Mouse (Mus musculus) limb, embryonic 15.5 days (tissue): ENCODE data around the gene Zfyve28. TPM values are rescaled to one million over a fixed set of nuclear protein-coding genes. Genes with fewer than 3 reads are reported as not detected.

Experiments
- ATAC-seq: fragments of 200-750 bp; cut with Nextera tagmentation; 2 replicates; pipeline ENCODE4 v1.8.0; 2017; ENCODE audit warnings: low read depth, moderate TSS enrichment; ENCODE audit not compliant: insufficient number of reproducible peaks, low FRiP score, low TSS enrichment
- H3K27ac ChIP-seq: fragments of 300-500 bp; sonication (generic); 2 replicates; pipeline ENCODE4 v1.5.1; 2015; ENCODE audit warnings: moderate library complexity, mild to moderate bottlenecking, inconsistent platforms
- H3K27me3 ChIP-seq: fragments of 300-500 bp; sonication (generic); 2 replicates; pipeline ENCODE4 v1.6.1; 2015; ENCODE audit warnings: inconsistent platforms
- H3K36me3 ChIP-seq: fragments of 300-500 bp; sonication (generic); 2 replicates; pipeline ENCODE4 v1.6.1; 2015; ENCODE audit warnings: inconsistent platforms
- H3K4me1 ChIP-seq: fragments of 300-500 bp; sonication (generic); 2 replicates; pipeline ENCODE4 v1.6.1; 2015; ENCODE audit warnings: inconsistent platforms
- H3K4me2 ChIP-seq: fragments of 300-500 bp; sonication (generic); 2 replicates; pipeline ENCODE4 v1.6.1; 2015; ENCODE audit warnings: mild to moderate bottlenecking, inconsistent platforms
- H3K4me3 ChIP-seq: fragments of 300-500 bp; sonication (generic); 2 replicates; pipeline ENCODE4 v1.5.1; 2015; ENCODE audit warnings: mild to moderate bottlenecking, inconsistent platforms
- H3K9ac ChIP-seq: fragments of 300-500 bp; sonication (generic); 2 replicates; pipeline ENCODE4 v1.6.1; 2015; ENCODE audit warnings: inconsistent platforms
- H3K9me3 ChIP-seq: fragments of 300-500 bp; sonication (generic); 2 replicates; pipeline ENCODE4 v1.6.1; 2016; ENCODE audit warnings: inconsistent platforms
- WGBS: fragments of 180-500 bp; shearing (Covaris S2); methylation state at CpG from one replicate; pipeline ENCODE4 v1.1.7; 2015; 5-methylcytosine and 5-hydroxymethylcytosine counted together
- polyA plus RNA-seq: library from polyadenylated mRNA; unstranded; fragments of >200 nt; fragmentation: Nextera tagmentation; extraction: Ambion mirVana; gene quantifications from 2 replicates; pipeline ENCODE4 v1.2.1, GENCODE M21; 2015

Gene Zfyve28
- polyA plus RNA-seq, 1 experiment from 2014 or later, result 1.1 TPM

- Histone ChIP-seq H3K36me3 (no peaks in the 10 kb centered on the region), H3K4me1 (peaks cover 10% of the 10 kb centered on the region), H3K4me2 (no peak overlapping the region), H3K9me3 (no peaks in the 10 kb centered on the region), H3K27ac (no peak overlapping the region), H3K4me3 (no peak overlapping the region), H3K27me3 (no peaks in the 10 kb centered on the region), H3K9ac (no peak overlapping the region)
- 24% methylated on average over 15 of the region's 15 CpGs for WGBS
- ATAC-seq, result peak; percentile 30; the same call in 1 of the 2 replicates
Observed at GRCm38 (mm10) chr5:34242224-34242963, 45.9 kb downstream of the Zfyve28 start.

- WGBS, result 88% methylated on average over 6 of the region's 6 CpGs
Observed at GRCm38 (mm10) chr5:34238444-34238843, 49.8 kb downstream of the Zfyve28 start.

GRCm38 (mm10) chr5:34235898-34236420 is 52.3 kb downstream of the Zfyve28 start:
- no peak for ATAC-seq
- Histone ChIP-seq H3K4me3 (no peak overlapping the region), H3K9ac (no peak overlapping the region), H3K9me3 (no peaks in the 10 kb centered on the region), H3K27me3 (no peaks in the 10 kb centered on the region), H3K4me2 (no peak overlapping the region), H3K36me3 (no peaks in the 10 kb centered on the region), H3K4me1 (0 out of 2 replicates have a peak, but pooled peaks cover 2% of the 10 kb centered on the region), H3K27ac (no peak overlapping the region)
- WGBS, result 54% methylated on average over 10 of the region's 10 CpGs

More at GRCm38 (mm10) chr5:34238444-34238843, 49.8 kb downstream of the Zfyve28 start:
- no peaks in the 10 kb centered on the region for H3K9me3 ChIP-seq
- H3K9ac ChIP-seq, result no peak overlapping the region
- no peak for ATAC-seq
- no peak overlapping the region for H3K4me3 ChIP-seq
- no peak overlapping the region for H3K27ac ChIP-seq
- no peak overlapping the region for H3K4me2 ChIP-seq
- H3K36me3 ChIP-seq, result no peaks in the 10 kb centered on the region
- no peaks in the 10 kb centered on the region for H3K27me3 ChIP-seq
- H3K4me1 ChIP-seq, result peaks cover 12% of the 10 kb centered on the region

- Histone ChIP-seq H3K4me2 (no peak overlapping the region), H3K27me3 (no peaks in the 10 kb centered on the region), H3K9ac (no peak overlapping the region), H3K4me1 (0 out of 2 replicates have a peak, but pooled peaks cover 2% of the 10 kb centered on the region), H3K36me3 (no peaks in the 10 kb centered on the region), H3K9me3 (no peaks in the 10 kb centered on the region), H3K4me3 (no peak overlapping the region), H3K27ac (no peak overlapping the region)
- 52% methylated on average over 4 of the region's 4 CpGs for WGBS
- no peak for ATAC-seq
Observed at GRCm38 (mm10) chr5:34235056-34235455, 53.2 kb downstream of the Zfyve28 start.

GRCm38 (mm10) chr5:34233221-34233515 is 55.1 kb downstream of the Zfyve28 start:
- H3K9me3 ChIP-seq, result no peaks in the 10 kb centered on the region
- no peak for ATAC-seq
- 83% methylated on average over 6 of the region's 6 CpGs for WGBS

GRCm38 (mm10) chr5:34232481-34233220 is 55.6 kb downstream of the Zfyve28 start:
- Histone ChIP-seq H3K36me3 (no peaks in the 10 kb centered on the region), H3K4me2 (no peak overlapping the region), H3K27me3 (no peaks in the 10 kb centered on the region), H3K4me3 (no peak overlapping the region), H3K9me3 (no peaks in the 10 kb centered on the region), H3K9ac (no peak overlapping the region), H3K27ac (no peak overlapping the region), H3K4me1 (0 out of 2 replicates have a peak, but pooled peaks cover 2% of the 10 kb centered on the region)
- ATAC-seq, result no peak
- 37% methylated on average over 8 of the region's 8 CpGs for WGBS

More at GRCm38 (mm10) chr5:34233221-34233515, 55.1 kb downstream of the Zfyve28 start:
- no peaks in the 10 kb centered on the region for H3K36me3 ChIP-seq
- H3K4me2 ChIP-seq, result no peak overlapping the region
- H3K9ac ChIP-seq, result no peak overlapping the region
- 0 out of 2 replicates have a peak, but pooled peaks cover 2% of the 10 kb centered on the region for H3K4me1 ChIP-seq
- H3K27me3 ChIP-seq, result no peaks in the 10 kb centered on the region
- H3K27ac ChIP-seq, result no peak overlapping the region
- no peak overlapping the region for H3K4me3 ChIP-seq

- Histone ChIP-seq H3K27ac (no peak overlapping the region), H3K9ac (no peak overlapping the region), H3K4me1 (0 out of 2 replicates have a peak, but pooled peaks cover under 1% of the 10 kb centered on the region), H3K9me3 (no peaks in the 10 kb centered on the region), H3K27me3 (no peaks in the 10 kb centered on the region), H3K4me2 (no peak overlapping the region), H3K36me3 (no peaks in the 10 kb centered on the region), H3K4me3 (no peak overlapping the region)
- WGBS, result 79% methylated on average over 6 of the region's 6 CpGs
- no peak for ATAC-seq
Observed at GRCm38 (mm10) chr5:34231901-34232300, 56.3 kb downstream of the Zfyve28 start.

GRCm38 (mm10) chr5:34230599-34231485 is 57.4 kb downstream of the Zfyve28 start:
- WGBS, result 70% methylated on average over 9 of the region's 9 CpGs
- H3K27me3 ChIP-seq, result no peaks in the 10 kb centered on the region
- no peak for ATAC-seq
- no peak overlapping the region for H3K9ac ChIP-seq
- H3K4me3 ChIP-seq, result no peak overlapping the region
- no peak overlapping the region for H3K4me2 ChIP-seq
- no peaks in the 10 kb centered on the region for H3K36me3 ChIP-seq
- H3K27ac ChIP-seq, result no peak overlapping the region
- H3K4me1 ChIP-seq, result no peaks in the 10 kb centered on the region
- H3K9me3 ChIP-seq, result no peaks in the 10 kb centered on the region

- no peaks in the 10 kb centered on the region for H3K4me1 ChIP-seq
- no peaks in the 10 kb centered on the region for H3K36me3 ChIP-seq
- 87% methylated on average over 5 of the region's 5 CpGs for WGBS
- no peak overlapping the region for H3K4me3 ChIP-seq
- no peaks in the 10 kb centered on the region for H3K9me3 ChIP-seq
- no peak for ATAC-seq
- no peak overlapping the region for H3K4me2 ChIP-seq
- H3K27me3 ChIP-seq, result no peaks in the 10 kb centered on the region
- H3K9ac ChIP-seq, result no peak overlapping the region
- H3K27ac ChIP-seq, result no peak overlapping the region
Observed at GRCm38 (mm10) chr5:34229503-34229902, 58.7 kb downstream of the Zfyve28 start.

GRCm38 (mm10) chr5:34225516-34225915 is 62.7 kb downstream of the Zfyve28 start:
- no peaks in the 10 kb centered on the region for H3K9me3 ChIP-seq
- no peaks in the 10 kb centered on the region for H3K27me3 ChIP-seq
- no peak overlapping the region for H3K9ac ChIP-seq
- no peaks in the 10 kb centered on the region for H3K36me3 ChIP-seq
- H3K27ac ChIP-seq, result no peak overlapping the region
- no peaks in the 10 kb centered on the region for H3K4me1 ChIP-seq
- no peak for ATAC-seq
- no peak overlapping the region for H3K4me3 ChIP-seq
- WGBS, result 100% methylated on average over 2 of the region's 2 CpGs
- no peak overlapping the region for H3K4me2 ChIP-seq

GRCm38 (mm10) chr5:34224515-34224914 is 63.7 kb downstream of the Zfyve28 start:
- 68% methylated on average over 5 of the region's 5 CpGs for WGBS
- no peaks in the 10 kb centered on the region for H3K9me3 ChIP-seq
- H3K4me3 ChIP-seq, result no peak overlapping the region
- no peaks in the 10 kb centered on the region for H3K4me1 ChIP-seq
- H3K36me3 ChIP-seq, result no peaks in the 10 kb centered on the region
- ATAC-seq, result no peak
- H3K4me2 ChIP-seq, result no peak overlapping the region
- no peaks in the 10 kb centered on the region for H3K27me3 ChIP-seq
- no peak overlapping the region for H3K9ac ChIP-seq
- no peak overlapping the region for H3K27ac ChIP-seq
